Mouse (Mus musculus) urinary bladder, postnatal 4 days (tissue): ENCODE measurements around the gene Sgcd.

Experiments used
- DNase-seq, 2 experiments: peaks; one replicate each; pipeline ENCODE4 v3.0.0; 2021 to 2022; ENCODE audit warnings: low spot score in 2 of 2

The Sgcd gene

GRCm38 (mm10) chr11:47015683-47016082, 973.1 kb downstream of the Sgcd start:
- no peak for DNase-seq

GRCm38 (mm10) chr11:47014278-47014677, 974.5 kb downstream of the Sgcd start:
- DNase-seq, result no peak

- DNase-seq, result no peak
Measured at GRCm38 (mm10) chr11:47010166-47010565, 978.6 kb downstream of the Sgcd start.

- no peak for DNase-seq
Measured at GRCm38 (mm10) chr11:47005301-47005875, 983.4 kb downstream of the Sgcd start.

GRCm38 (mm10) chr11:46939311-46939710, 1049.5 kb downstream of the Sgcd start:
- DNase-seq, result no peak

GRCm38 (mm10) chr11:46924946-46925345, 1063.8 kb downstream of the Sgcd start:
- no peak for DNase-seq

GRCm38 (mm10) chr11:46920244-46920643, 1068.5 kb downstream of the Sgcd start:
- no peak for DNase-seq

GRCm38 (mm10) chr11:46912656-46913237, 1076.0 kb downstream of the Sgcd start:
- DNase-seq, result no peak

GRCm38 (mm10) chr11:46904281-46904680, 1084.5 kb downstream of the Sgcd start:
- DNase-seq, result no peak

- no peak for DNase-seq
Measured at GRCm38 (mm10) chr11:46889093-46889492, 1099.7 kb downstream of the Sgcd start.

- DNase-seq, result no peak
Measured at GRCm38 (mm10) chr11:46882456-46882855, 1106.3 kb downstream of the Sgcd start.

- DNase-seq, result no peak
Measured at GRCm38 (mm10) chr11:46875774-46876173, 1113.0 kb downstream of the Sgcd start.

- DNase-seq, result no peak
Measured at GRCm38 (mm10) chr11:46868594-46868993, 1120.2 kb downstream of the Sgcd start.

- DNase-seq, result no peak
Measured at GRCm38 (mm10) chr11:46864809-46865208, 1124.0 kb downstream of the Sgcd start.

- no peak for DNase-seq
Measured at GRCm38 (mm10) chr11:46848221-46848971, 1140.4 kb downstream of the Sgcd start.

- no peak for DNase-seq
Measured at GRCm38 (mm10) chr11:46847827-46848220, 1140.9 kb downstream of the Sgcd start.

GRCm38 (mm10) chr11:46846661-46847060, 1142.1 kb downstream of the Sgcd start:
- DNase-seq, result no peak
